Mouse (Mus musculus): ENCODE measurements at regions not wholly inside any gene's neighbourhood (a gene's known extent, or its start where the extent isn't known, plus 50 kb on each side); places are given as distances from the start of the nearest gene placed in this dataset.

DNA sequence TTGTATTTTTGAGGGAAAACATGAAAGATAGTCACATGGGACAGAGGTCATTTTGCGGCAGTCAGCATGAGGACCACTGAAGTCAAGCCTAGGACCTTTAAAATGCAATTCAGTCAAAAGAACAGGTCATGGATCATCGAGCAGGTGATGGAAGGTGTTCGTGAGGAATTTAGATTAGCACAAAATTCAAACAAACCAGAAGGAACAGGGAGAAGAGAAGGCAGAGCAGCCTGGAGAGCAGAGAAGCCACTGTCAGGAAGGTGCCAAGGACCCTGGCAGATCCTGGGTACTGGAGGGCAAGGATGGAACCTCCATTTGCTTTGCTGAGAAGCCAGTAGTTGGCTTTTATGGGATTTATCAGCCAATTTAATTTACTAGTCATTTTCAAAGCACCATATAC, 167.8 kb downstream of the Tbx18 start:
- no peak for DNase-seq
- 38% methylated on average over 3 of the region's 3 CpGs for WGBS
- H3K4me1 ChIP-seq (ENCODE audit: control insufficient read depth, insufficient read depth, low read length): no peaks in the 10 kb centered on the region
- TF ChIP-seq POLR2A (IDR thresholded peaks at IDR 0.05; ENCODE audit: borderline replicate concordance, extremely low read depth, low read depth, low read length) (no peak), CTCF (IDR thresholded peaks at IDR 0.05; ENCODE audit: insufficient read depth, low read length) (no peak)
- no peak overlapping the region for H3K4me3 ChIP-seq (replicated peaks; ENCODE audit: extremely low read depth, low read depth, low read length)

DNA sequence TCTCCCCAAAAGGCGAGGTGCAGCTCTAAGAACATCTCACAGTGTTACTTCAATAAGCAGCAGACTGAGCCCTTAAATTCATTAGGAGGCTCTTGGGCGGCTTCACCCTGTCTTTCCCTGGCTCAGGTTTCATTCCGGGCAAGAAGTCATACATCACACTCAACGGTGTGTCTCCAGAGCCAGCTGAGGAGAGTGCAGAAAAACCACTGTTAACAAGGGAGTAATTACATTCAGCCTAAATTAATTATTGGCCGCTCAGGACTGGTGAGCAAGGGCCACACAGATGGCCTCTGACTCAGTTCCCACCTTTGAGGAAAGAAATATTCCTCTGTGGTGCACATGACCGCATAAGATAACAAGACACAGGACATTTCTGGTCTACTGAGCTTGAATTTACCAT, 168.3 kb downstream of the Tbx18 start:
- no peak overlapping the region for H3K4me3 ChIP-seq (replicated peaks; ENCODE audit: extremely low read depth, low read depth, low read length)
- H3K4me1 ChIP-seq (ENCODE audit: control insufficient read depth, insufficient read depth, low read length): no peaks in the 10 kb centered on the region
- no peak for DNase-seq
- 39% methylated on average over 6 of the region's 6 CpGs for WGBS
- TF ChIP-seq POLR2A (IDR thresholded peaks at IDR 0.05; ENCODE audit: borderline replicate concordance, extremely low read depth, low read depth, low read length): no peak
- no peak for TF ChIP-seq CTCF (IDR thresholded peaks at IDR 0.05; ENCODE audit: insufficient read depth, low read length)

DNA sequence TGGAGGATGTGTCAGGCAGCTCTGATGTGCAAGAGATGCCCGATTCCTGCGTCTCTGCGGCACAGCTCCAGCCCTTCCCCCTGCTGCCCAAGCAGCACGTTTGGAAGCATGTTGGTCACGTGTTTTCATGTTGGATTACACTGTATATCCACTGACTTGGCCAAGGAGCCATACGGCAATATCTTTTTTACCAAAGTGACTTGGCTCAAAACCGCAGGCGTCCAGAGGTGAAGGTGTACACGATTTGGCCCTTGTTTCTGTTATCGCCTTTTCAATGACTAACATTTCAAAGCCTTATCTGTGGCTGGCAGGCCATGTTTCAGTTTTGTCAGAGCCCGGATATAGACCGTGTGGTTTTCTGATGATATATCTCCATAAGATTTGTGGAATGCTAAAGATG, 173.2 kb downstream of the Tbx18 start:
- DNase-seq: no peak
- WGBS: 35% methylated on average over 12 of the region's 12 CpGs
- no peak overlapping the region for H3K4me3 ChIP-seq (replicated peaks; ENCODE audit: extremely low read depth, low read depth, low read length)
- no peak for TF ChIP-seq CTCF (IDR thresholded peaks at IDR 0.05; ENCODE audit: insufficient read depth, low read length)
- TF ChIP-seq POLR2A (IDR thresholded peaks at IDR 0.05; ENCODE audit: borderline replicate concordance, extremely low read depth, low read depth, low read length): no peak
- H3K4me1 ChIP-seq (ENCODE audit: control insufficient read depth, insufficient read depth, low read length): no peaks in the 10 kb centered on the region

DNA sequence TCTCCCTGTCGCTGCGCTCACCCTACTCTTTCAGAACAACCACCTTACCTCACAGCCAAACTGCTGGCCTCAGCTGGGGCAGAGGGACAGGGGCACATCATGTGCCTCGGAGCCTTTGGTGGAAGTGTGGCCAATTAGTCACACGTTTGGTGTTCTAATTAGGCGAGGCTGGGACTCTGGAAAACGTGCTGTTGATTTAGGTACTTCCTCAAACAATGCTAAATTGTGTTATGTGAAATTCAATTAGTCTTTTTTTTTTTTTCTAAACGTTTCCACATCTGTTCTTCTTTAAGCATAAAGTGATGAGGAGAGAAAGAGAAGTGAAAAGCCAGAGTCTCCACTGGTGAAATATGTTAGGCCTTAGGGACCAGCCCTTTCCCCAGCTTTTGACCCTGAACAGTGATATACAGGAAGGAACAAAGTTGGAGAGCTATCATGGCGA, 174.1 kb downstream of the Tbx18 start:
- 21% methylated on average over 8 of the region's 8 CpGs for WGBS
- no peaks in the 10 kb centered on the region for H3K4me1 ChIP-seq (ENCODE audit: control insufficient read depth, insufficient read depth, low read length)
- H3K4me3 ChIP-seq (replicated peaks; ENCODE audit: extremely low read depth, low read depth, low read length): no peak overlapping the region
- no peak for TF ChIP-seq CTCF (IDR thresholded peaks at IDR 0.05; ENCODE audit: insufficient read depth, low read length)
- TF ChIP-seq POLR2A (IDR thresholded peaks at IDR 0.05; ENCODE audit: borderline replicate concordance, extremely low read depth, low read depth, low read length): no peak
- DNase-seq: no peak

DNA sequence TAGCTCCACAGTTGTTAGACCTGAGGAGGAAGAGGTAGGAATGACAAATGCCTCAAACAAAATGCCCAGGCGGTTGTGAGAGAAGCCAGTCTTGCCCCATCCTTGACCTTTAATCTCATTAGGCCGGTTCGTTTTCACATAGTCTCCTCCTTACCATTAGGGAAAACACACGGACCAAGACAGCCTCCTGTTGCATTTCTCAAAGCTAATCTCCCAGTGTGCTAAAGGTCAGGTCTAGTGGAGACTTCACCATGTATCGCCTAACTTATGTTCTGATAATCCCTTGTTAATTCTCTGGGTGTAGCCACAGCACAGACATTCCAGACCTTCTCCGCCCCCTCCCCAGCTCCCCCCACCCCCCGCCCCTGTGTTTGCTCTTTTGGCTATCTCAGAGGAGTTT, 174.5 kb downstream of the Tbx18 start:
- Histone ChIP-seq H3K4me3 (replicated peaks; ENCODE audit: extremely low read depth, low read depth, low read length) (no peak overlapping the region), H3K4me1 (ENCODE audit: control insufficient read depth, insufficient read depth, low read length) (no peaks in the 10 kb centered on the region)
- TF ChIP-seq POLR2A (IDR thresholded peaks at IDR 0.05; ENCODE audit: borderline replicate concordance, extremely low read depth, low read depth, low read length): no peak
- no peak for TF ChIP-seq CTCF (IDR thresholded peaks at IDR 0.05; ENCODE audit: insufficient read depth, low read length)
- no peak for DNase-seq
- 33% methylated on average over 7 of the region's 7 CpGs for WGBS

- H3K4me3 ChIP-seq (replicated peaks; ENCODE audit: extremely low read depth, low read depth, low read length): no peak overlapping the region
- DNase-seq: no peak
- WGBS: 67% methylated on average over 8 of the region's 8 CpGs
- TF ChIP-seq CTCF (IDR thresholded peaks at IDR 0.05; ENCODE audit: insufficient read depth, low read length) (no peak), POLR2A (IDR thresholded peaks at IDR 0.05; ENCODE audit: borderline replicate concordance, extremely low read depth, low read depth, low read length) (no peak)
- no peaks in the 10 kb centered on the region for H3K4me1 ChIP-seq (ENCODE audit: control insufficient read depth, insufficient read depth, low read length)
Measured at GRCm38 (mm10) chr9:87533182-87533581, 197.9 kb downstream of the Tbx18 start.

- no peak for DNase-seq
- Histone ChIP-seq H3K4me3 (replicated peaks; ENCODE audit: extremely low read depth, low read depth, low read length) (no peak overlapping the region), H3K4me1 (ENCODE audit: control insufficient read depth, insufficient read depth, low read length) (no peaks in the 10 kb centered on the region)
- WGBS: 57% methylated on average over 2 of the region's 2 CpGs
- no peak for TF ChIP-seq CTCF (IDR thresholded peaks at IDR 0.05; ENCODE audit: insufficient read depth, low read length)
- TF ChIP-seq POLR2A (IDR thresholded peaks at IDR 0.05; ENCODE audit: borderline replicate concordance, extremely low read depth, low read depth, low read length): no peak
Measured at GRCm38 (mm10) chr9:87529908-87530307, 201.2 kb downstream of the Tbx18 start.

- TF ChIP-seq POLR2A (IDR thresholded peaks at IDR 0.05; ENCODE audit: borderline replicate concordance, extremely low read depth, low read depth, low read length) (no peak), CTCF (IDR thresholded peaks at IDR 0.05; ENCODE audit: insufficient read depth, low read length) (no peak)
- WGBS: 63% methylated on average over 5 of the region's 5 CpGs
- Histone ChIP-seq H3K4me1 (ENCODE audit: control insufficient read depth, insufficient read depth, low read length) (no peaks in the 10 kb centered on the region), H3K4me3 (replicated peaks; ENCODE audit: extremely low read depth, low read depth, low read length) (no peak overlapping the region)
- no peak for DNase-seq
Measured at GRCm38 (mm10) chr9:87524890-87525684, 206.0 kb downstream of the Tbx18 start.

DNA sequence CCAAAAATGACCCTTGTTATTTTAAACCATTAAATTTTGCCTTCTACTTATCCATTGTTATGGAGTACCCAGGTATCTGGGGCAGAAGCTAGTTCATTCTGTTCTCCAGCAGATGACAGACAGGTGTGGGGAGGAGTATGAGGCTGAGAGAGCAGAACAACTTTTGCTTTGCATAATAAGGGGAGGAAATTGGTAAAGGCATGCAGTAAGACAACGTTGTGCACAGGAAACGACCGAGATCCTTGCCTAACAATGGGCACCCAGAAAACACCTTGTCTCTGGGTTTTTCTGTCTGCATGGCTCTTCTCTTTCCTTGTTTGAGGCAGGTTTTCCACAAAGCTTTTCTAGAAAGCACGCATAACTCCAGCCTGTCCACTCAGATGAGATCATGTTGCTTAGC, 220.4 kb downstream of the Tbx18 start:
- WGBS: 56% methylated on average over 4 of the region's 4 CpGs
- Histone ChIP-seq H3K4me3 (replicated peaks; ENCODE audit: extremely low read depth, low read depth, low read length) (no peak overlapping the region), H3K4me1 (ENCODE audit: control insufficient read depth, insufficient read depth, low read length) (no peaks in the 10 kb centered on the region)
- TF ChIP-seq POLR2A (IDR thresholded peaks at IDR 0.05; ENCODE audit: borderline replicate concordance, extremely low read depth, low read depth, low read length) (no peak), CTCF (IDR thresholded peaks at IDR 0.05; ENCODE audit: insufficient read depth, low read length) (no peak)
- no peak for DNase-seq

GRCm38 (mm10) chr9:87504673-87505385, 226.2 kb downstream of the Tbx18 start:
- no peaks in the 10 kb centered on the region for H3K4me1 ChIP-seq (ENCODE audit: control insufficient read depth, insufficient read depth, low read length)
- 35% methylated on average over 10 of the region's 10 CpGs for WGBS
- no peak for DNase-seq
- no peak overlapping the region for H3K4me3 ChIP-seq (replicated peaks; ENCODE audit: extremely low read depth, low read depth, low read length)
- TF ChIP-seq CTCF (IDR thresholded peaks at IDR 0.05; ENCODE audit: insufficient read depth, low read length) (no peak), POLR2A (IDR thresholded peaks at IDR 0.05; ENCODE audit: borderline replicate concordance, extremely low read depth, low read depth, low read length) (no peak)
